Mouse (Mus musculus) adrenal gland, postnatal 10 days (tissue): Measurements from ENCODE around the gene Rgs10. TPM values are rescaled to one million over a fixed set of nuclear protein-coding genes. Genes with fewer than 3 reads are reported as not detected.
"Not testable (repeated sequence)": the region's sequence is repeated elsewhere in the genome, so short reads cannot be mapped to it uniquely, and the experiment has no call there.

Experiments used
- DNase-seq: peaks from one replicate; pipeline ENCODE4 v3.0.0; 2021; ENCODE audit warnings: mixed read lengths
- total RNA-seq, 2 experiments: library from RNA; stranded (reverse); gene quantifications; 2 replicates each; pipeline ENCODE4 v1.2.3; 2021

Rgs10 gene
- total RNA-seq, 2 experiments from 2014 or later, result 13.4 to 14.2 TPM

- peak; percentile 87 for DNase-seq
Measured at GRCm38 (mm10) chr7:128344928-128345653, 73.5 kb downstream of the Rgs10 start.

DNA sequence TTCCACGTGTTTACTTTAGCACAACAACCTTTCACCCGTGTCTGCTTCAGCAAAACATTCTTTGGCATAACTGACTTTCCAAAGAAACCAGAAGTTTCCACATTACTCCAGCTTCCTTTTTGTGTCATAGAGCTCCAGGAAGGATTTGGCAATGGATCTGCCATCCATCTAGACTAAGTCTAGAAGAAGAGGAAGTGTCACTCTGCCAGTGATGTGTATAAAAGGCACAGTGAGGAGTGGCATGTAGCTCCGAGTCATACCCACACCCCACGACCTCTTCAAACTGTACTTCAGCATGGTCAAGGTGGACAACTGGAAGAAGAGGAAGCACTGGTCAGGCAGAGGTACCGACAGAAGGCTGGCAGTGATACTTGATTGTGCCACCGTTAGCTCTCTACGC is 74.1 kb downstream of the Rgs10 start:
- DNase-seq, result no peak

DNA sequence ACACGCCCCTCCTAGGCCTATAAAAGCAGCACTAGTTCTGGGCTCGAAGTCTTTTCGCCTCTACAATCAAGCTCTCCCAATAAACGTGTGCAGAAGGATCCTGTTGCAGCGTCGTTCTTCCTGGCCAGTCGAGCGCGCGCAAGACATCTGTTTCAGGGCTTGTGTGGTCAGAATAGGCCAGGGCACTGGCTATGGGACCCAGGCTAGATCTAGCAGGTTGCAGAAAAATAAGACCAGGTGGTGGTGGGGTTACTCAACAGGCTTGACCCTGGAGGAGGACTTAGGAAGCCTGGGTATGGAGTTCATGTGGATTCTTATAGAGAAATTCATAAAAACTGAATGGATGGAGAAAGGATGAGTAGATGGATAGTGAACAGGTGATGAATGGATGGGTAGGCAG is 75.9 kb downstream of the Rgs10 start:
- DNase-seq, result not testable (repeated sequence)

DNA sequence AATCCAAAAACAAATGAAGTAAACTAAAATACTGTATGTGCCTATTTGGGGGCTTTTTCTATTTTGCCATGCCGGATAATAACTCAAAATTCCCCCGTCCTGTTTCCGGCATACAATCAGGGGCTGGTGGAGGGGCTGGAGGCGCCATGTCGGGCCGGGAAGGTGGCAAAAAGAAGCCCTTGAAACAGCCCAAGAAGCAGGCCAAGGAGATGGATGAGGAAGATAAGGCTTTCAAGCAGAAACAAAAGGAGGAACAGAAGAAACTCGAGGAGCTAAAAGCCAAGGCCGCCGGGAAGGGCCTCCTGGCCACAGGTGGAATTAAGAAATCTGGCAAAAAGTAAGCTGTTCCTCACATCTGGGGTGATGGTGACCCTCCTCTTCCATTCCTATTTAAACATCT is 78.2 kb downstream of the Rgs10 start:
- DNase-seq, result not testable (repeated sequence)

DNA sequence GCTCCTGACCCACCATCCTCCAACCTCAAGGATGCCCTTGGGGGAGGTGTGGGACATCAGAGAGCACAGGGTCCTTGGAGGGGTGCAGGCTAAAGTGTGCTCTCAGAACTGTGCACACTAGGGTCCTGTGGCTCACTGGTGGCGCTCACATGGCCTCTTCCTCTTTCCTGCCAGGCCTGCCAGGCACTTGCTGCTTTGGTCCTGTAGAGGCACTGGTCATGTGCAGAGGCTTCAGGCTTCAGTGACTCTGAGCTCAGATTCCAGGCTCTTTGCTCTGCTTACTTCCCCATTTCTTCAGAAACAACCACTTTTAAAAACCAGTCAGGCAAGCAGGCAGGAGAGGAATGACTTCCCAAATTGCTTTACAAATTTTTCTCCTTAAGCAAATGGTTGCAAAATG is 85.7 kb downstream of the Rgs10 start:
- DNase-seq, result no peak

- DNase-seq, result no peak
Measured at GRCm38 (mm10) chr7:128330981-128331380, 87.6 kb downstream of the Rgs10 start.

DNA sequence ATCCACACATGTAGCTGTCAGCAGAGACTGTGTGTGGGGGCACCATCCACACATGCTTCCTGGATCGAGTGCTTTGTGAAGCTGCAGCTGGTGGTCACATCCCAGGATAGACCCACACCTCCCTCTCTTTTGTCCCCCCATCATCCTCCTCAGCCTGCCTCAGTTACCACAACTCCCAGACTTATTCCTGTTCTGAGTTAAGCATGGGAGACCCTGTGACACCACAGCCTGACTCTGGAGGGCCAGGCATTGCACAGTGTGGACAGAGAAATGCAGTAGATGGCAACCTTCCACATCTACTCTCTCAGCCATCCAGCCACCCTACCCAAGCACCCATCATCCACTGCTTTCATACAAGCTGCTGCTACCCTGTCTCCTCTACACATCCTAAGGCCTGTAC is 93.6 kb downstream of the Rgs10 start:
- no peak for DNase-seq

Other genes with a start within 250 kb of the Rgs10 start
- gene Cox6a2, start 212.4 kb downstream of the Rgs10 start, total RNA-seq, result 100 to 1,000 TPM in 1 of 2 experiments, 10 to 100 TPM in 1; 25.0 to 167 TPM
- gene Armc5, start 181.4 kb downstream of the Rgs10 start, total RNA-seq, result 10 to 100 TPM; 17.0 to 18.8 TPM
- gene 9130023H24Rik, start 180.7 kb downstream of the Rgs10 start, total RNA-seq, result 1 to 10 TPM; 6.5 to 6.6 TPM
- gene Tgfb1i1, start 171.9 kb downstream of the Rgs10 start, total RNA-seq, result 10 to 100 TPM; 28.6 to 32.5 TPM
- gene Slc5a2, start 153.1 kb downstream of the Rgs10 start, total RNA-seq, result under 1 TPM in 1 of 2 experiments, not detected in 1; 0.27 TPM
- 10 to 100 TPM; 24.6 to 29.3 TPM for gene BC017158, start 120.6 kb downstream of the Rgs10 start, total RNA-seq
- 10 to 100 TPM; 77.5 to 92.0 TPM for gene Tial1, start 43.0 kb upstream of the Rgs10 start, total RNA-seq
- gene Bag3, start 104.9 kb upstream of the Rgs10 start, total RNA-seq, result 100 to 1,000 TPM in 1 of 2 experiments, 10 to 100 TPM in 1; 77.1 to 125 TPM
- gene Inpp5f, start 192.6 kb upstream of the Rgs10 start, total RNA-seq, result 10 to 100 TPM; 19.7 to 28.0 TPM